Mouse (Mus musculus) layer of hippocampus, adult 9-11 months (tissue): ENCODE results near the gene Ankrd66.
A peak's percentile ranks its signal among the peaks of the same experiment; 100 is the strongest.
"Not testable (repeated sequence)": the region's sequence is repeated elsewhere in the genome, so short reads cannot be mapped to it uniquely, and the experiment has no call there.

ENCODE experiments used
- DNase-seq: peaks from one replicate; pipeline ENCODE4 v3.0.0; 2022

Ankrd66 gene

GRCm38 (mm10) chr17:43534362-43535222 lies 8.8 kb downstream of the Ankrd66 start:
- peak; percentile 4 for DNase-seq

- no peak for DNase-seq
Measured at GRCm38 (mm10) chr17:43531192-43531591, 12.2 kb downstream of the Ankrd66 start.

GRCm38 (mm10) chr17:43530507-43530906 lies 12.9 kb downstream of the Ankrd66 start:
- no peak for DNase-seq

GRCm38 (mm10) chr17:43520166-43520565 lies 23.3 kb downstream of the Ankrd66 start:
- DNase-seq = no peak

- DNase-seq = peak; percentile 27
Measured at GRCm38 (mm10) chr17:43518644-43519409, 24.6 kb downstream of the Ankrd66 start.

GRCm38 (mm10) chr17:43510782-43511181 lies 32.7 kb downstream of the Ankrd66 start:
- DNase-seq = no peak

- no peak for DNase-seq
Measured at GRCm38 (mm10) chr17:43504594-43504934, 38.9 kb downstream of the Ankrd66 start.

- DNase-seq = no peak
Measured at GRCm38 (mm10) chr17:43503861-43504593, 39.4 kb downstream of the Ankrd66 start.

GRCm38 (mm10) chr17:43502592-43502991 lies 40.8 kb downstream of the Ankrd66 start, which contains the start of gene Mep1a:
Mep1a (minus strand) TSS chr17:43502812.
- no peak for DNase-seq

GRCm38 (mm10) chr17:43501631-43502030 lies 41.8 kb downstream of the Ankrd66 start:
- no peak for DNase-seq

- DNase-seq = no peak
Measured at GRCm38 (mm10) chr17:43501223-43501622, 42.2 kb downstream of the Ankrd66 start.

- no peak for DNase-seq
Measured at GRCm38 (mm10) chr17:43500513-43500912, 42.9 kb downstream of the Ankrd66 start.

GRCm38 (mm10) chr17:43497521-43497920 lies 45.9 kb downstream of the Ankrd66 start:
- no peak for DNase-seq

- no peak for DNase-seq
Measured at GRCm38 (mm10) chr17:43495502-43495901, 47.9 kb downstream of the Ankrd66 start.

- DNase-seq = not testable (repeated sequence)
Measured at GRCm38 (mm10) chr17:43490371-43490770, 53.1 kb downstream of the Ankrd66 start.

- no peak for DNase-seq
Measured at GRCm38 (mm10) chr17:43488439-43489151, 54.8 kb downstream of the Ankrd66 start.

- no peak for DNase-seq
Measured at GRCm38 (mm10) chr17:43485982-43486381, 57.5 kb downstream of the Ankrd66 start.
